Mouse (Mus musculus): ENCODE results near the gene Gm7029.

The Gm7029 gene

GRCm38 (mm10) chr17:33913264-33913663, 39.6 kb downstream of the Gm7029 start:
- no peak for DNase-seq (ENCODE audit: low read depth, low spot score)

DNA sequence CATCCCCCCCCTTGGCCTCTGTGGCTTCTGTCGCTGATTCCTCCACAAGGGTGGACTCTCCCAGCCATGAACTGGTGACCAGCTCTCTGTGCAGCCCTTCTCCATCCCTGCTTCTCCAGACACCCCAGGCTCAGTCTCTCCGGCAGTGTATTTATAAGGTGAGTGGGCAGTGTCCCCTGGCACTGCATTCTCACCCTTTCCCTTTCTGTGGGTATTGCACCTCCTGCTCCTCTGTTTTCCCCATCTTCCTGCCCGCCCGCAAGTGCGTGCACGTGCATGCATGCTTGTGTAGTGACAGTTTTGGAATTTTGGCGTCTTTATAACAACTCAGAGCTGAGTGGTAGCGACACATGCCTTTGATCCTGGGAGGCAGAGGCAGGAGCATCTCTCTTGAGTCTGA, 40.3 kb downstream of the Gm7029 start:
- no peak for DNase-seq (ENCODE audit: low read depth, low spot score)

DNA sequence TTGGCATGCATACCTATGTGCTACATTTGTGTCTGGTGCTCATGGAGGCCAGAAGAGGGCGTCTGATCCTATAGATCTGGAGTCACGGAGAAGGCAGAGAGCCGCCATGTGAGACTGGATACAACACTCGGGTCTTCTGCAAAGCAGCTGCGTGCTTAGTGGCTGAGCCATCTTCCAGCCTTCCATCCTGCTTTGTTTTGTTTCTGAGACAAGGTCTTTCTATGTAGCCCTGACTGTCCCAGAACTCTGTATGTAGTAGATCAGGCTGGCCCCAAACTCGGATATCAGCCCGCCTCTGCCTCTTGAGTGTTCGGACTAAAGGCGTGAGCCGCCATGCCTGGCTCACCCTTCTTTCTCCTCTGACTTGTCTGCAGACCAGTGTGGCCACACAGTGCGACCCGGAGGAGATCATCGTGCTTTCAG, 41.3 kb downstream of the Gm7029 start:
- DNase-seq (ENCODE audit: low read depth, low spot score): no peak

- peak; percentile 98 for DNase-seq (ENCODE audit: low read depth, low spot score)
Measured at GRCm38 (mm10) chr17:33915671-33916250, 42.1 kb downstream of the Gm7029 start, which contains the start of the genes Tapbp and Zbtb22. TSS of gene Tapbp (plus strand) at chr17:33915899. TSS of gene Zbtb22 (plus strand) at chr17:33915904.

DNA sequence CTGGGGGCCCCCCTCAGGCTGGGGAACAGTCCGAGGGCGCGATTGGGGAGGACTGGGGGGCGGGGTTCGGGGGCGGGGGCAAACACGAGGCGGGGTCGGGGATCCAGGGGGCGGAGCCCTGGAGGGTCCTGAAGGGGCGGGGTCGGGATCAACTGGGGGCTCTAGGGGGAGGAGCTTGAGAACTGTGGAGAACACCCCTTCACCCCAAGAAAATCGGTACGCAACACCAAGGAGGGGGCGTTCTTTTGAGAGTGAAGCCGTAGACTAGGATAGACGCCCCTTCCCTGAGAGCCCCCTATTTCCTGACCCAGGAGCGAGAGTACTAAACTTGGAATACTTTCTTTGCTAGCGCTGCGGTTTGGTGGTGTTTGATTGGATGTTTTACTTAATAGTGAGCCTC, 42.7 kb downstream of the Gm7029 start:
- no peak for DNase-seq (ENCODE audit: low read depth, low spot score)

- DNase-seq (ENCODE audit: low read depth, low spot score): no peak
Measured at GRCm38 (mm10) chr17:33916847-33917655, 43.4 kb downstream of the Gm7029 start.

- DNase-seq (ENCODE audit: low read depth, low spot score): no peak
Measured at GRCm38 (mm10) chr17:33917656-33918292, 44.1 kb downstream of the Gm7029 start.

GRCm38 (mm10) chr17:33918293-33919203, 44.9 kb downstream of the Gm7029 start:
- DNase-seq (ENCODE audit: low read depth, low spot score): no peak

GRCm38 (mm10) chr17:33919351-33920281, 46.0 kb downstream of the Gm7029 start:
- no peak for DNase-seq (ENCODE audit: low read depth, low spot score)

DNA sequence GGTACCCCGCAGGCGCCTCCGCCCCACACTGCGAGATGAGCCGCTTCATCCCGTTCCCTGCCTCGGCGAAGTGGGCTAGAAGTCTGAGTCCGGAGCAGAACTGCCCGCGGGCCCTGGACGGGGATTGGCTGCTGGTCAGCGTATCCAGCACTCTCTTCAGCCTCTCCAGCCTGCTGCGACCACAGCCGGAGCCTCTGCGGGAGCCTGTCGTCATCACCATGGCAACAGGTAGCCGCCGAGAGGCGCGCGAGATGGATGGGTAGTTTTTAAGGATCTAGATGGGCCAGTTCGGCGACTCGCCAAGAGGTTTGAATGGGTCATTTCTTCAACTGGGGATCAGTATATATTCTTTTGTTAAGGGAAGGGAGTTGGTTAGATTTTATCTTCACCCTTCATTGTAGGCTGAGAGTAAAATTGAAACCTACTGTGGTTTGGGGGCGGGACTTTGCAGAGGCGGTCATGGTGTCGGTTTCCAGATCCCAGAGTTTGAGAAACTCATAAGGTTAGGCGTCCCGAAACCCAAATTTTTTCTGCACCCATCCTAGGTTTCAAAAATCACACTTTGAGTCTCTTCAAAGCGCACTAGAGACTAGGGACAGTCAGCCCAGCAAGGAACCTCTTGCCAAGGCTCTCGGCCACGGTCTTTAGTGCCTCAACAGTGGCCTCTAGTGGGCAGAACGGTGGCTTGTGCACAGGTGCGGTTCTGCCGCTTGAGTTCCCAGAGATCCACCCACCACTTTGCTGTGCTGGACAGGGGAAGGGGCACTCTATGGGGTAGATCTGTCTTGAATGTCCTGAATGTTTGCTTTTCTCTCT, 46.9 kb downstream of the Gm7029 start:
- no peak for DNase-seq (ENCODE audit: low read depth, low spot score)

GRCm38 (mm10) chr17:33921361-33921760, 47.7 kb downstream of the Gm7029 start:
- DNase-seq (ENCODE audit: low read depth, low spot score): no peak

Measured in retina, adult 2 months (tissue).